Mouse (Mus musculus) forebrain, embryonic 15.5 days (tissue): ENCODE measurements at regions not wholly inside any gene's neighbourhood (a gene's known extent, or its start where the extent isn't known, plus 50 kb on each side); places are given as distances from the start of the nearest gene placed in this dataset.
A peak's percentile ranks its signal among the peaks of the same experiment; 100 is the strongest.

Experiments used
- ATAC-seq: fragments of 200-750 bp; cut with Nextera tagmentation; replicated peaks from 2 replicates; pipeline ENCODE4 v1.8.0; 2017; ENCODE audit warnings: mild to moderate bottlenecking, moderate TSS enrichment, moderate library complexity
- H3K27ac ChIP-seq: fragments of 300-500 bp; sonication (generic); replicated peaks from 2 replicates; pipeline ENCODE4 v1.5.1; 2015; ENCODE audit warnings: mild to moderate bottlenecking, inconsistent platforms
- H3K27me3 ChIP-seq: fragments of 300-500 bp; sonication (generic); 2 replicates; pipeline ENCODE4 v1.6.1; 2015; ENCODE audit warnings: inconsistent platforms
- H3K36me3 ChIP-seq: fragments of 300-500 bp; sonication (generic); 2 replicates; pipeline ENCODE4 v1.6.1; 2015; ENCODE audit warnings: mild to moderate bottlenecking, inconsistent platforms
- H3K4me1 ChIP-seq: fragments of 300-500 bp; sonication (generic); 2 replicates; pipeline ENCODE4 v1.6.1; 2015; ENCODE audit warnings: inconsistent platforms
- H3K4me2 ChIP-seq: fragments of 300-500 bp; sonication (generic); replicated peaks from 2 replicates; pipeline ENCODE4 v1.6.1; 2015; ENCODE audit warnings: mild to moderate bottlenecking, inconsistent platforms
- H3K4me3 ChIP-seq: fragments of 300-500 bp; sonication (generic); 2 replicates; pipeline ENCODE4 v1.5.1; 2015; ENCODE audit warnings: mild to moderate bottlenecking, inconsistent platforms
- H3K9ac ChIP-seq: fragments of 300-500 bp; sonication (generic); replicated peaks from 2 replicates; pipeline ENCODE4 v1.6.1; 2015; ENCODE audit warnings: mild to moderate bottlenecking, inconsistent platforms
- H3K9me3 ChIP-seq: fragments of 300-500 bp; sonication (generic); 2 replicates; pipeline ENCODE4 v1.6.1; 2016; ENCODE audit warnings: inconsistent platforms
- WGBS: fragments of 180-500 bp; shearing (Covaris S2); methylation state at CpG from one replicate; pipeline ENCODE4 v1.1.7; 2015; ENCODE audit warnings: mixed read lengths; 5-methylcytosine and 5-hydroxymethylcytosine counted together

DNA sequence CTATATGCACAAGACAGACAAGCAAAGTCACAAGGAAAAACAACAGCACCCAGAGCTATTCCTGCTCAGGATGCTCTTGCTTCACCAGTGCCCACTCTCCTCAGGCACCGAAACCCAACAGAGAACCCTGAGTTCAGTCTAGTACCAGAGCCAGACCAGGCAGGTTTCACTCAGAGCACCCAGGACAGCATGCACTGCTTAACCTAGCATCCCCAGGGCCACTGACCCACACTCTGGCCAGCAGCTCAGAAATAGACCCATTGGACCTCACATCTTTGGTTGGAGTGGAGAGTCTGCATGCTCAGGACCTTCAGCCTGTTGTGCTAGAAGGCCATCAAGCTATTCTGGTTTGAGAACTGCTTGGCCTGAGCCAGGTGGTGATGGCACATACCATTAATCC is 157.0 kb downstream of the Chst1 start:
- WGBS: 100% methylated on average over 1 of the region's 1 CpGs
- no peak overlapping the region for H3K4me2 ChIP-seq
- peaks cover 8% of the 10 kb centered on the region; the same call in 1 of the 2 replicates for H3K4me1 ChIP-seq
- H3K27me3 ChIP-seq: no peaks in the 10 kb centered on the region
- H3K27ac ChIP-seq: no peak overlapping the region
- H3K9ac ChIP-seq: no peak overlapping the region
- H3K36me3 ChIP-seq: no peaks in the 10 kb centered on the region
- no peaks in the 10 kb centered on the region for H3K9me3 ChIP-seq
- no peak overlapping the region for H3K4me3 ChIP-seq
- no peak for ATAC-seq

DNA sequence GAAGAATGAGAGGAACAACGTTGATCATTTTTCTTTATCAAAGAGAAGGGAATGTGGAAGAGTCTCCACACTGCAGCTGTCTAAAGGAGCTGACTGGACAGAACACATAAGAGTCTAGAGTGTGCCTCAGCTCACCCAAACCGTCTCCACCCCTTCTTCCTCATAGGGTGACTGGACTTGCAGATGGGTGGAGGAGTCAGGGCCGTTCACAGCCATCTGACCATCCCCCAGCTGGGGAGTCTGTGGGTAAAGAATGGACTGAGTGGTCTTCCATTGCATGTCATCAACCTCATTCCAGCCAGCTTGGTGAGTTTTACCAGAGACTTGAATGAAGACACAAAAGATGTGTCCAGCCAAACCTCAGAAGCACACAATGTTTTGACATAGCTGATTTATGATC is 156.1 kb upstream of the Syt13 start:
- H3K9ac ChIP-seq: no peak overlapping the region
- H3K27ac ChIP-seq: no peak overlapping the region
- no peak overlapping the region for H3K4me2 ChIP-seq
- no peaks in the 10 kb centered on the region for H3K9me3 ChIP-seq
- no peak overlapping the region for H3K4me3 ChIP-seq
- H3K4me1 ChIP-seq: peaks cover 8% of the 10 kb centered on the region; the same call in 1 of the 2 replicates
- no peaks in the 10 kb centered on the region for H3K27me3 ChIP-seq
- 82% methylated on average over 3 of the region's 3 CpGs for WGBS
- ATAC-seq: no peak
- no peaks in the 10 kb centered on the region for H3K36me3 ChIP-seq

GRCm38 (mm10) chr2:92763881-92764635 is 150.8 kb upstream of the Syt13 start:
- Histone ChIP-seq H3K4me2 (no peak overlapping the region), H3K4me3 (no peak overlapping the region), H3K9me3 (no peaks in the 10 kb centered on the region), H3K4me1 (peaks cover 5% of the 10 kb centered on the region; the same call in 1 of the 2 replicates), H3K27me3 (no peaks in the 10 kb centered on the region), H3K36me3 (no peaks in the 10 kb centered on the region), H3K9ac (no peak overlapping the region), H3K27ac (no peak overlapping the region)
- 90% methylated on average over 1 of the region's 1 CpGs for WGBS
- ATAC-seq: no peak

DNA sequence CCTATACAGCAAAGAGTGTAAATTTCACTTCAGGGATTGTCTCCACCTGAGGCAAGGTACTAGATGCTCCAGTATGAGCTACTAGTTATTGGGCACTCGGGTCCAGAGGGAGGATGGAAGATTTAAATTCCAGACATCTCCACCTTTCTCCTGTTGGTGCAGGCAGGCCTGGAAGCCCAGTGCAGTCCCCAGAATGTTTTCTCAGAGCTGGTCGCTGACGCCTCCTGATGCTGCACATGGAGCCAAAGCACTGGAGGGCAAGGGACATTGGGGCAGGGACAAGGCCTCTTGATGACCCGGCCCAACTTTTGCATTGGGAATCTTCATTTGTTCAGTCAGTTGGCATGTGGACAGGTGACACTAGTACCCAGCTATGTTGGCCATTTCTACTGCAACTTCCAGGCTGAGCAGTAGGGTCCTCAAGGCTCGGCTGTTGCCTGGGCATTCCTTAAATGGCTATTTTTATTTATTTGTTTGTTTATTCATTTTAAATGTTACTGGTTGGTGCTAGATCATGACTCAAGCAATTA is 147.4 kb upstream of the Syt13 start:
- Histone ChIP-seq H3K4me1 (peaks cover 10% of the 10 kb centered on the region), H3K27ac (peak overlapping the region; percentile 24; the same call in 1 of the 2 replicates), H3K9ac (no peak overlapping the region), H3K27me3 (no peaks in the 10 kb centered on the region), H3K4me3 (no peak overlapping the region), H3K9me3 (no peaks in the 10 kb centered on the region), H3K36me3 (no peaks in the 10 kb centered on the region), H3K4me2 (no peak overlapping the region)
- no peak for ATAC-seq
- WGBS: 91% methylated on average over 5 of the region's 5 CpGs

DNA sequence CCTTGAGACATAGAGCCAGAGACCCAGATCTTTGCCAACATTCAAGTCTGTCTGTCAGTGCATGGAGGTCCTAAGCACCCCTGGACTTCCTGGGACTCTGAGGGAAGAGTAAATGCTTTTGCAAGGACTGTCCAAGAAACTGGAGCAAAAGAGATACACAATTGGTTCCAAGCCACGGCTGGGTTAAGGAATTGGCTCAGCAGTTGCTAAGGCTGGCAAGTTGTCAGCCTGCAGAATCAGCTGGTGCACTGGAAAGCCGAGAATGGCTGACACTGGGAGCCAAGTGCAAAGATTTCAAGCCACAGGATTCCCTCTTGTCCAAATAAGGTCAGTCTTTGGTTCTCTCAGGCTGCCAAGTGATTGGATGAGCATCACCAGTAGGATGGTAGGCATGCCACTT is 146.8 kb upstream of the Syt13 start:
- H3K4me3 ChIP-seq: no peak overlapping the region
- no peak overlapping the region for H3K9ac ChIP-seq
- no peak overlapping the region for H3K4me2 ChIP-seq
- ATAC-seq: no peak
- H3K27ac ChIP-seq: peak overlapping the region; percentile 24; the same call in 1 of the 2 replicates
- peaks cover 10% of the 10 kb centered on the region for H3K4me1 ChIP-seq
- WGBS: 44% methylated on average over 2 of the region's 2 CpGs
- no peaks in the 10 kb centered on the region for H3K27me3 ChIP-seq
- H3K36me3 ChIP-seq: no peaks in the 10 kb centered on the region
- H3K9me3 ChIP-seq: no peaks in the 10 kb centered on the region

DNA sequence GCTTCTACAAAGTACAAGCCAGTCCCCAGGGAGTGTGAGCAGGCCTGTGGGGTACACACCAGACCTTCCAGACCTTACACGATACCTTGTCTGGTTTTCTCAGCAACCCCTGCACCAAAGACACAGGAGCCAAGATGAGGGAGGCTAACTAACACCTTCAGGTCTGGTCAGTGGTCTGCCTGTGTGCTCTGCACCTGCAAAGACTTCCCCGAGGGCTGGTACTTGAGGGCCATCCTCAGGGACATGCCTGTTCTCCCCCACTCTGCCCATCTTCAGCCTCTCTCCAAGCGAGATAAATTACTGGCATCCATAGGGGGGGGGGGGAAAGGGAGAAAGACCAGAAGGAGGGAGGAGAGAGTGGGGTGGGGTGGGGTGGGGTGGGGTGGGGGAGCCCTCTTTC is 145.8 kb upstream of the Syt13 start:
- H3K9ac ChIP-seq: no peak overlapping the region
- H3K4me3 ChIP-seq: no peak overlapping the region
- peaks cover 10% of the 10 kb centered on the region for H3K4me1 ChIP-seq
- 65% methylated on average over 3 of the region's 3 CpGs for WGBS
- no peaks in the 10 kb centered on the region for H3K27me3 ChIP-seq
- no peak for ATAC-seq
- no peak overlapping the region for H3K27ac ChIP-seq
- no peaks in the 10 kb centered on the region for H3K36me3 ChIP-seq
- H3K4me2 ChIP-seq: no peak overlapping the region
- H3K9me3 ChIP-seq: no peaks in the 10 kb centered on the region

- H3K27me3 ChIP-seq: no peaks in the 10 kb centered on the region
- H3K9ac ChIP-seq: no peak overlapping the region
- ATAC-seq: no peak
- peaks cover 10% of the 10 kb centered on the region for H3K4me1 ChIP-seq
- 83% methylated on average over 5 of the region's 5 CpGs for WGBS
- no peaks in the 10 kb centered on the region for H3K36me3 ChIP-seq
- no peak overlapping the region for H3K4me2 ChIP-seq
- no peaks in the 10 kb centered on the region for H3K9me3 ChIP-seq
- H3K4me3 ChIP-seq: no peak overlapping the region
- no peak overlapping the region for H3K27ac ChIP-seq
These were observed 144.8 kb upstream of the Syt13 start for GRCm38 (mm10) chr2:92770098-92770497.

DNA sequence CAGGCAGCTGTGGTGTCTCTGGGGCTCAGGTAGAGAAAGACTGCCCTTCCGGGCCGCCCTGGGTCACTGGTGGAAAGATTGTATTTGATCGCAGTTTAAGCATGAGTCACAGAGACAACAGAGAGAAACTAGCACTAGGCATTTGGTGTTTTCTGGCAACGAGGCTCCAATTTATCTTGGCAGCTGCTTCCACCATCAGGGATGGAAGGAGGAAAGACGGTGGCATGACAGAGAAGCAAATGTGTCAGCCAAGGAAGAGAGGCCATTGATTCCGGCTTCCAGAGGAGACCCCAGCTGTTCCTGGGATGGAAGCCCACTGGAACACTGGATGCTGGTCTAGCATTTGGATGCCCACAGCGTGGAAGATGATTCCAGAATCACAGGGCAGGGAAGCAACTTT is 142.3 kb upstream of the Syt13 start:
- H3K36me3 ChIP-seq: no peaks in the 10 kb centered on the region
- H3K4me1 ChIP-seq: peaks cover 10% of the 10 kb centered on the region
- no peaks in the 10 kb centered on the region for H3K9me3 ChIP-seq
- H3K4me3 ChIP-seq: no peak overlapping the region
- H3K4me2 ChIP-seq: no peak overlapping the region
- peak overlapping the region; percentile 85 for H3K27ac ChIP-seq
- 46% methylated on average over 7 of the region's 7 CpGs for WGBS
- H3K27me3 ChIP-seq: no peaks in the 10 kb centered on the region
- peak; percentile 41; the same call in 1 of the 2 replicates for ATAC-seq
- no peak overlapping the region for H3K9ac ChIP-seq

GRCm38 (mm10) chr2:92776497-92776896 is 138.4 kb upstream of the Syt13 start:
- WGBS: 88% methylated on average over 2 of the region's 2 CpGs
- Histone ChIP-seq H3K4me2 (no peak overlapping the region), H3K4me3 (no peak overlapping the region), H3K9me3 (no peaks in the 10 kb centered on the region), H3K36me3 (no peaks in the 10 kb centered on the region), H3K9ac (no peak overlapping the region), H3K27me3 (no peaks in the 10 kb centered on the region), H3K27ac (no peak overlapping the region), H3K4me1 (peaks cover 12% of the 10 kb centered on the region)
- ATAC-seq: no peak

GRCm38 (mm10) chr2:92779101-92779500 is 135.8 kb upstream of the Syt13 start:
- no peak overlapping the region for H3K4me3 ChIP-seq
- no peaks in the 10 kb centered on the region for H3K27me3 ChIP-seq
- peaks cover 7% of the 10 kb centered on the region for H3K4me1 ChIP-seq
- H3K27ac ChIP-seq: peak overlapping the region; percentile 57
- no peak for ATAC-seq
- no peak overlapping the region for H3K4me2 ChIP-seq
- H3K9me3 ChIP-seq: no peaks in the 10 kb centered on the region
- WGBS: 40% methylated on average over 1 of the region's 1 CpGs
- no peaks in the 10 kb centered on the region for H3K36me3 ChIP-seq
- no peak overlapping the region for H3K9ac ChIP-seq

DNA sequence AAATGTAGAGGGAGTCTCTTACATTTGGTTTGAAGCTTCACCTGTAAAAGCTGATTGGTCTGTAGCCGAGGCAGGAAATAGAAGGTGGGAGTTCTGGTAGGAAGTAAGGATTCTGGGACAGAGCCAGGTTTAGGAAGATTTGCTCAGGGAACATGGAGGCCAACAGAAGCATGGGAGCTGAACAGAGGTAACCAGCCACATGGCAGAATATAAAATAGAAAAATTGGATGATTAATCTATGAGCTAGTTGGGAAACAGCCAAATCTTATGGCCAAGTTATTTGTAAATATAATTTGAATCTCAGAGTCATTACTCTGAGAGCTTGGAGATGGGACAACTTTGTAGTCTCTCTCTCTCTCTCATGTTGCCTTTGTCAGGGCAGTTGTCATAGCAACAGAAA is 134.9 kb upstream of the Syt13 start:
- ATAC-seq: 0 out of 2 replicates have a peak, but pooled peaks have one; percentile 13
- Histone ChIP-seq H3K36me3 (no peaks in the 10 kb centered on the region), H3K9me3 (no peaks in the 10 kb centered on the region), H3K27me3 (no peaks in the 10 kb centered on the region), H3K4me3 (no peak overlapping the region), H3K27ac (peak overlapping the region; percentile 65), H3K9ac (no peak overlapping the region), H3K4me2 (no peak overlapping the region), H3K4me1 (peaks cover 7% of the 10 kb centered on the region)
- WGBS: 63% methylated on average over 1 of the region's 1 CpGs

GRCm38 (mm10) chr2:92781451-92781850 is 133.4 kb upstream of the Syt13 start:
- 78% methylated on average over 5 of the region's 5 CpGs for WGBS
- ATAC-seq: no peak
- no peak overlapping the region for H3K27ac ChIP-seq
- no peaks in the 10 kb centered on the region for H3K27me3 ChIP-seq
- no peaks in the 10 kb centered on the region for H3K9me3 ChIP-seq
- no peak overlapping the region for H3K9ac ChIP-seq
- no peak overlapping the region for H3K4me2 ChIP-seq
- no peaks in the 10 kb centered on the region for H3K36me3 ChIP-seq
- H3K4me1 ChIP-seq: peaks cover 7% of the 10 kb centered on the region
- H3K4me3 ChIP-seq: no peak overlapping the region

GRCm38 (mm10) chr2:92782621-92783020 is 132.3 kb upstream of the Syt13 start:
- Histone ChIP-seq H3K4me2 (no peak overlapping the region), H3K4me1 (peaks cover 8% of the 10 kb centered on the region), H3K9ac (no peak overlapping the region), H3K4me3 (no peak overlapping the region), H3K27ac (no peak overlapping the region), H3K9me3 (no peaks in the 10 kb centered on the region), H3K27me3 (no peaks in the 10 kb centered on the region), H3K36me3 (no peaks in the 10 kb centered on the region)
- 76% methylated on average over 4 of the region's 4 CpGs for WGBS
- no peak for ATAC-seq
